In genomic region chr5:149221355-149221754, GRCm38 (mm10) we compare ENCODE assay signal across 24 mouse cellular contexts. TPM values are rescaled to one million over a fixed set of nuclear protein-coding genes. Genes with fewer than 3 reads are reported as not detected.
DNase-seq lines count a peak whose midpoint lies in the region; ATAC-seq and TF ChIP-seq lines count a peak whose summit lies in the region.
"Had no signal": no experiment of that assay in that cellular context is flagged by ENCODE, and none has a peak within 500 bp of the region (broad histone marks: within the 10 kb centered on the region; RNA-seq: fewer than 3 reads in every experiment).

No protein-coding gene starts in this region.

- WGBS in kidney, embryonic 15.5 days: 80% methylated on average over 4 of the region's 4 CpGs

- DNase-seq in 416B (ENCODE audit: low read depth) (peak; percentile 53), G1E (ENCODE audit: low spot score) (no peak)
- DNase-seq in adrenal gland, postnatal 4 days (ENCODE audit: low spot score in 2 of 2): no peak
- DNase-seq in layer of hippocampus, adult 8-10 months (ENCODE audit: low spot score in 2 of 2): no peak
- DNase-seq: adrenal gland, adult 2 months; adrenal gland, postnatal 25 days; B cell, adult 2 months; cerebellum, adult 2 months; cerebellum, postnatal 10 days; embryo, embryonic 11 days; gastrocnemius, postnatal 10 days; heart, postnatal 10 days; heart, postnatal 4 days had no signal

- H3K4me1 ChIP-seq in G1E (ENCODE audit: insufficient read depth, low read depth, low read length): peaks cover 29% of the 10 kb centered on the region
- H3K4me1 ChIP-seq in kidney, embryonic 15.5 days: peaks cover 14% of the 10 kb centered on the region

- no peak for TF ChIP-seq CTCF in G1E (IDR thresholded peaks at IDR 0.05; ENCODE audit: low read depth, low read length)

- no peak overlapping the region for H3K27ac ChIP-seq in kidney, embryonic 15.5 days
- H3K27ac ChIP-seq: embryonic facial prominence, embryonic 15.5 days; forebrain, embryonic 10.5 days; forebrain, embryonic 15.5 days; heart, embryonic 10.5 days; hindbrain, embryonic 13.5 days had no signal

- H3K9ac ChIP-seq in kidney, embryonic 15.5 days: no peak overlapping the region
- H3K9ac ChIP-seq: embryonic facial prominence, embryonic 15.5 days; forebrain, embryonic 15.5 days; hindbrain, embryonic 13.5 days had no signal

- H3K4me3 ChIP-seq in G1E (ENCODE audit: low read depth, low read length): no peak overlapping the region
- no peak overlapping the region for H3K4me3 ChIP-seq in kidney, embryonic 15.5 days (replicated peaks)
- H3K4me3 ChIP-seq: embryonic facial prominence, embryonic 15.5 days; erythroblast, embryonic 14.5 days; forebrain, embryonic 10.5 days; forebrain, embryonic 15.5 days; heart, embryonic 10.5 days; hindbrain, embryonic 13.5 days had no signal

- H3K27me3 ChIP-seq in G1E (ENCODE audit: insufficient read depth, low read length): no peaks in the 10 kb centered on the region
- no peaks in the 10 kb centered on the region for H3K27me3 ChIP-seq in kidney, embryonic 15.5 days
- H3K27me3 ChIP-seq: embryonic facial prominence, embryonic 15.5 days; forebrain, embryonic 15.5 days; hindbrain, embryonic 13.5 days had no signal

- H3K9me3 ChIP-seq in G1E (replicated peaks): peaks cover 28% of the 10 kb centered on the region
- no peaks in the 10 kb centered on the region for H3K9me3 ChIP-seq in kidney, embryonic 15.5 days (replicated peaks)
- H3K9me3 ChIP-seq: embryonic facial prominence, embryonic 15.5 days; forebrain, embryonic 15.5 days; heart, embryonic 10.5 days; hindbrain, embryonic 13.5 days had no signal

- peaks cover 20% of the 10 kb centered on the region for H3K36me3 ChIP-seq in G1E (replicated peaks)
- peaks cover 14% of the 10 kb centered on the region for H3K36me3 ChIP-seq in kidney, embryonic 15.5 days

- H3K4me2 ChIP-seq in kidney, embryonic 15.5 days: no peak overlapping the region
- H3K4me2 ChIP-seq: embryonic facial prominence, embryonic 15.5 days; forebrain, embryonic 15.5 days; hindbrain, embryonic 13.5 days had no signal

- peak; percentile 51 for ATAC-seq in G1E (ENCODE audit: extremely low read depth, insufficient number of reproducible peaks, low FRiP score, poor library complexity, severe bottlenecking)
- ATAC-seq in granulocyte monocyte progenitor cell, adult 5-6 weeks (replicated peaks; ENCODE audit: poor library complexity, severe bottlenecking): peak; percentile 94
- ATAC-seq in monocyte, adult 5-6 weeks (replicated peaks; ENCODE audit: insufficient number of reproducible peaks, low FRiP score, low TSS enrichment, poor library complexity, severe bottlenecking): peak; percentile 89
- ATAC-seq in kidney, embryonic 15.5 days (replicated peaks; ENCODE audit: low FRiP score): no peak
- ATAC-seq: CD4-positive, CD25-positive, alpha-beta regulatory T cell, adult 4 months; forebrain, embryonic 15.5 days; intestine, embryonic 16.5 days had no signal

RNA-seq across cellular contexts. Expression of gene Hmgb1, which starts 37.1 kb away (rescaled TPM):
- total RNA-seq in G1E (2014; fragmentation: Nextera tagmentation) (569 and 576 TPM in 2 replicates), G1E (2017) (517 and 593 TPM in 2 replicates)
- 529 and 605 TPM in 2 replicates for polyA plus RNA-seq in G1E (2012)
- total RNA-seq in granulocyte monocyte progenitor cell, adult 5-6 weeks (2014; fragmentation: Nextera tagmentation): 758 and 1,067 TPM in 2 replicates
- 985 and 1,480 TPM in 2 replicates for total RNA-seq in granulocyte monocyte progenitor cell, adult 5-6 weeks (2017)
- total RNA-seq in monocyte, adult 5-6 weeks (2017): 536 to 650 TPM (median 623 TPM) in 3 replicates
- total RNA-seq in adrenal gland, postnatal 4 days (2021): 100 to 1,000 TPM; 314 to 324 TPM
- total RNA-seq in layer of hippocampus, adult 8-10 months (2022): 100 to 1,000 TPM; 119 to 140 (median 134) TPM
- polyA plus RNA-seq in kidney, embryonic 15.5 days (2015; fragmentation: Nextera tagmentation; extraction: Ambion mirVana): 1,463 and 1,782 TPM in 2 replicates

RNA-seq across cellular contexts. Expression of gene Uspl1, which starts 37.2 kb away (rescaled TPM):
- total RNA-seq in G1E (2014; fragmentation: Nextera tagmentation) (108 and 115 TPM in 2 replicates), G1E (2017) (69.2 and 69.7 TPM in 2 replicates)
- 3.6 and 4.9 TPM in 2 replicates for polyA plus RNA-seq in G1E (2012)
- total RNA-seq in granulocyte monocyte progenitor cell, adult 5-6 weeks (2014; fragmentation: Nextera tagmentation): 23.7 and 47.8 TPM in 2 replicates
- total RNA-seq in granulocyte monocyte progenitor cell, adult 5-6 weeks (2017): 33.7 and 34.6 TPM in 2 replicates
- total RNA-seq in monocyte, adult 5-6 weeks (2017): 55.5 to 70.2 TPM (median 59.1 TPM) in 3 replicates
- total RNA-seq in adrenal gland, postnatal 4 days (2021): 10 to 100 TPM; 38.9 to 39.9 TPM
- total RNA-seq in layer of hippocampus, adult 8-10 months (2022): 10 to 100 TPM; 39.7 to 46.2 (median 41.6) TPM
- polyA plus RNA-seq in kidney, embryonic 15.5 days (2015; fragmentation: Nextera tagmentation; extraction: Ambion mirVana): 40.0 and 44.8 TPM in 2 replicates

RNA-seq across cellular contexts. Expression of gene Alox5ap, which starts 43.2 kb away (rescaled TPM):
- total RNA-seq in G1E (2014; fragmentation: Nextera tagmentation): 38.1 and 43.8 TPM in 2 replicates
- total RNA-seq in G1E (2017): 143 and 157 TPM in 2 replicates
- 1.0 and 1.5 TPM in 2 replicates for polyA plus RNA-seq in G1E (2012)
- 387 and 445 TPM in 2 replicates for total RNA-seq in granulocyte monocyte progenitor cell, adult 5-6 weeks (2014; fragmentation: Nextera tagmentation)
- 356 and 457 TPM in 2 replicates for total RNA-seq in granulocyte monocyte progenitor cell, adult 5-6 weeks (2017)
- 440 to 1,079 TPM (median 1,051 TPM) in 3 replicates for total RNA-seq in monocyte, adult 5-6 weeks (2017)
- 10 to 100 TPM in 1 of 2 experiments, 1 to 10 TPM in 1; 9.6 to 12.8 TPM for total RNA-seq in adrenal gland, postnatal 4 days (2021)
- total RNA-seq in layer of hippocampus, adult 8-10 months (2022): 10 to 100 TPM; 10.3 to 19.4 (median 11.9) TPM
- 12.4 and 13.3 TPM in 2 replicates for polyA plus RNA-seq in kidney, embryonic 15.5 days (2015; fragmentation: Nextera tagmentation; extraction: Ambion mirVana)
- polyA plus RNA-seq: erythroblast, embryonic 14.5 days had no signal
